Mouse (Mus musculus) naive thymus-derived CD4-positive, alpha-beta T cell, adult 5 months (primary cell): ENCODE results near the gene Cavin4. TPM values are rescaled to one million over a fixed set of nuclear protein-coding genes. Genes with fewer than 3 reads are reported as not detected.

Experiments
- polyA plus RNA-seq: library from polyadenylated mRNA; unstranded; fragments of 100-300 nt; shearing (Covaris generic); gene quantifications from one replicate; pipeline ENCODE4 v1.2.1, GENCODE M21; 2017

Cavin4 gene
- polyA plus RNA-seq: not detected

GRCm38 (mm10) chr4:48663271-48663670 is at the start of gene Cavin4:
Gene Cavin4 (plus strand): TSS chr4:48663514.

Other genes starting within 250 kb of the Cavin4 start
- 77.7 TPM for gene Tex10, start 190.1 kb upstream of the Cavin4 start, polyA plus RNA-seq
- not detected for gene Msantd3, start 123.6 kb upstream of the Cavin4 start, polyA plus RNA-seq
- gene Tmeff1, start 78.3 kb upstream of the Cavin4 start, polyA plus RNA-seq: 1.8 TPM